ENCODE assay signal across 8 mouse cellular contexts in genomic region chr9:66307341-66307740, GRCm38 (mm10). TPM values are rescaled to one million over a fixed set of nuclear protein-coding genes. Genes with fewer than 3 reads are reported as not detected.
DNase-seq lines count a peak whose midpoint lies in the region; ATAC-seq and TF ChIP-seq lines count a peak whose summit lies in the region.
"Had no signal": no experiment of that assay in that cellular context is flagged by ENCODE, and none has a peak within 500 bp of the region (broad histone marks: within the 10 kb centered on the region; RNA-seq: fewer than 3 reads in every experiment).

No protein-coding gene starts in this region.

- no peaks in the 10 kb centered on the region for H3K27me3 ChIP-seq in intestine, postnatal 0 days (replicated peaks; ENCODE audit: control insufficient read depth, insufficient read depth, low read length)
- H3K27me3 ChIP-seq in neural tube, embryonic 11.5 days (ENCODE audit: control insufficient read depth, insufficient read depth, low read length) = no peaks in the 10 kb centered on the region

- 16% methylated on average over 2 of the region's 2 CpGs for WGBS in intestine, postnatal 0 days
- 34% methylated on average over 2 of the region's 2 CpGs for WGBS in neural tube, embryonic 11.5 days

- H3K9me3 ChIP-seq in intestine, postnatal 0 days (ENCODE audit: control insufficient read depth) = no peaks in the 10 kb centered on the region
- H3K9me3 ChIP-seq in neural tube, embryonic 11.5 days (ENCODE audit: control insufficient read depth, low read length) = no peaks in the 10 kb centered on the region

- 0 out of 2 replicates have a peak, but pooled peaks cover 8% of the 10 kb centered on the region for H3K4me1 ChIP-seq in intestine, postnatal 0 days (replicated peaks; ENCODE audit: control insufficient read depth, insufficient read depth, low read length)
- H3K4me1 ChIP-seq in neural tube, embryonic 11.5 days (ENCODE audit: control insufficient read depth, insufficient read depth, low read length) = no peaks in the 10 kb centered on the region

- no peak for TF ChIP-seq CTCF in intestine, postnatal 0 days (IDR thresholded peaks at IDR 0.05; ENCODE audit: low read depth)

- no peak overlapping the region for H3K4me3 ChIP-seq in intestine, postnatal 0 days (ENCODE audit: low read depth, low read length)
- H3K4me3 ChIP-seq in neural tube, embryonic 11.5 days (ENCODE audit: low read depth, low read length) = no peak overlapping the region
- H3K4me3 ChIP-seq: erythroblast, embryonic 14.5 days had no signal

- 0 out of 2 replicates have a peak, but pooled peaks have one; percentile 54 for ATAC-seq in intestine, postnatal 0 days
- ATAC-seq in neural tube, embryonic 11.5 days (ENCODE audit: insufficient read depth, low FRiP score, low TSS enrichment) = no peak

- no peaks in the 10 kb centered on the region for H3K36me3 ChIP-seq in intestine, postnatal 0 days (ENCODE audit: control insufficient read depth, insufficient read depth)
- no peaks in the 10 kb centered on the region for H3K36me3 ChIP-seq in neural tube, embryonic 11.5 days (ENCODE audit: control insufficient read depth, insufficient read depth, low read length)

- H3K27ac ChIP-seq in intestine, postnatal 0 days (ENCODE audit: low read depth, low read length) = no peak overlapping the region
- no peak overlapping the region for H3K27ac ChIP-seq in neural tube, embryonic 11.5 days (ENCODE audit: low read depth, low read length)

- no peak overlapping the region for H3K4me2 ChIP-seq in intestine, postnatal 0 days (replicated peaks; ENCODE audit: low read depth)
- H3K4me2 ChIP-seq in neural tube, embryonic 11.5 days (ENCODE audit: low read depth) = no peak overlapping the region

- DNase-seq in thymus, postnatal 0 days (ENCODE audit: low spot score) = peak; percentile 18
- DNase-seq in thymus, adult 18-20 months = no peak
- peak; percentile 70 for DNase-seq in adrenal gland, postnatal 36 days
- DNase-seq in neural tube, embryonic 11.5 days (ENCODE audit: low spot score) = peak; percentile 69
- DNase-seq in frontal cortex, adult 2 months (ENCODE audit: extremely low spot score in 1 of 2, low spot score in 1 of 2) = no peak
- no peak for DNase-seq in layer of hippocampus, adult 9-10 months (ENCODE audit: low spot score)

- no peak overlapping the region for H3K9ac ChIP-seq in intestine, postnatal 0 days (ENCODE audit: low read depth, low read length)
- no peak overlapping the region for H3K9ac ChIP-seq in neural tube, embryonic 11.5 days (ENCODE audit: low read length)

RNA-seq across cellular contexts. Expression of gene Herc1, which starts 42.9 kb away (rescaled TPM):
- 14.9 and 20.9 TPM in 2 replicates for polyA plus RNA-seq in thymus, postnatal 0 days (2015; fragmentation: Nextera tagmentation; extraction: Ambion mirVana)
- 10 to 100 TPM; 38.9 to 47.6 TPM for total RNA-seq in adrenal gland, postnatal 36 days (2021)
- 7.2 and 10.2 TPM in 2 replicates for polyA plus RNA-seq in intestine, postnatal 0 days (2015; fragmentation: Nextera tagmentation; extraction: Ambion mirVana)
- polyA plus RNA-seq in neural tube, embryonic 11.5 days (2014; fragmentation: Nextera tagmentation; extraction: Ambion mirVana) = 37.6 and 38.2 TPM in 2 replicates
- polyA plus RNA-seq in frontal cortex, adult 2 months (2012; rRNA removed) = 64.9 and 68.6 TPM in 2 replicates

Comparison
In these comparisons a context has a peak if more than half of its experiments do, and no peak if none do; other contexts are left out.
1. DNase-seq: peak in thymus, postnatal 0 days (single experiment), adrenal gland, postnatal 36 days (2 of 2) and neural tube, embryonic 11.5 days (single experiment); none in thymus, adult 18-20 months (0 of 2), frontal cortex, adult 2 months (0 of 2) and layer of hippocampus, adult 9-10 months (single experiment).